Mouse (Mus musculus) neural tube, embryonic 11.5 days (tissue): Measurements from ENCODE around the gene Syndig1. TPM values are rescaled to one million over a fixed set of nuclear protein-coding genes. Genes with fewer than 3 reads are reported as not detected.

Experiments
- ATAC-seq: fragments of 200-750 bp; cut with Nextera tagmentation; 2 replicates; pipeline ENCODE4 v1.8.0; 2017; ENCODE audit warnings: moderate number of reproducible peaks, mild to moderate bottlenecking, moderate TSS enrichment, moderate library complexity; ENCODE audit not compliant: insufficient read depth, low FRiP score, low TSS enrichment
- DNase-seq: peaks from one replicate; pipeline ENCODE4 v3.0.0-alpha.2; 2015; ENCODE audit warnings: low spot score
- H3K27ac ChIP-seq: fragments of 300-500 bp; sonication (generic); 2 replicates; pipeline ENCODE4 v1.5.1; 2014; ENCODE audit warnings: low read depth, mild to moderate bottlenecking, low read length
- H3K27me3 ChIP-seq: fragments of 300-500 bp; sonication (generic); 2 replicates; pipeline ENCODE4 v1.6.1; 2014; ENCODE audit warnings: mild to moderate bottlenecking, low read length, mixed read lengths; ENCODE audit not compliant: control insufficient read depth, insufficient read depth
- H3K36me3 ChIP-seq: fragments of 300-500 bp; sonication (generic); 2 replicates; pipeline ENCODE4 v1.6.1; 2014; ENCODE audit warnings: mild to moderate bottlenecking, low read length, moderate library complexity, mixed read lengths; ENCODE audit not compliant: control insufficient read depth, insufficient read depth
- H3K4me1 ChIP-seq: fragments of 300-500 bp; sonication (generic); 2 replicates; pipeline ENCODE4 v1.6.1; 2014; ENCODE audit warnings: low read length, mixed read lengths; ENCODE audit not compliant: control insufficient read depth, insufficient read depth
- H3K4me2 ChIP-seq: fragments of 300-500 bp; sonication (generic); 2 replicates; pipeline ENCODE4 v1.6.1; 2014; ENCODE audit warnings: low read depth, mild to moderate bottlenecking, moderate library complexity
- H3K4me3 ChIP-seq: fragments of 300-500 bp; sonication (generic); 2 replicates; pipeline ENCODE4 v1.5.1; 2014; ENCODE audit warnings: low read depth, low read length
- H3K9ac ChIP-seq: fragments of 300-500 bp; sonication (generic); 2 replicates; pipeline ENCODE4 v1.6.1; 2014; ENCODE audit warnings: mild to moderate bottlenecking, low read length
- H3K9me3 ChIP-seq: fragments of 300-500 bp; sonication (generic); 2 replicates; pipeline ENCODE4 v1.6.1; 2016; ENCODE audit warnings: low read length; ENCODE audit not compliant: control insufficient read depth
- WGBS: fragments of 180-500 bp; shearing (Covaris S2); extraction: QIAGEN DNeasy Blood & Tissue Kit; methylation state at CpG from one replicate; pipeline ENCODE4 v1.1.7; 2014; 5-methylcytosine and 5-hydroxymethylcytosine counted together
- polyA plus RNA-seq: library from polyadenylated mRNA; unstranded; fragments of >200 nt; fragmentation: Nextera tagmentation; extraction: Ambion mirVana; gene quantifications from 2 replicates; pipeline ENCODE4 v1.2.1, GENCODE M21; 2014

Syndig1 gene
- polyA plus RNA-seq, 1 experiment from 2014 or later = 7.2 TPM

GRCm38 (mm10) chr2:149861002-149861401 is 32.0 kb downstream of the Syndig1 start:
- Histone ChIP-seq H3K9ac (no peak overlapping the region), H3K4me2 (no peak overlapping the region), H3K36me3 (no peaks in the 10 kb centered on the region), H3K4me3 (no peak overlapping the region), H3K27me3 (no peaks in the 10 kb centered on the region), H3K4me1 (no peaks in the 10 kb centered on the region), H3K27ac (no peak overlapping the region), H3K9me3 (no peaks in the 10 kb centered on the region)
- 88% methylated on average over 3 of the region's 3 CpGs for WGBS
- DNase-seq = no peak
- ATAC-seq = no peak

DNA sequence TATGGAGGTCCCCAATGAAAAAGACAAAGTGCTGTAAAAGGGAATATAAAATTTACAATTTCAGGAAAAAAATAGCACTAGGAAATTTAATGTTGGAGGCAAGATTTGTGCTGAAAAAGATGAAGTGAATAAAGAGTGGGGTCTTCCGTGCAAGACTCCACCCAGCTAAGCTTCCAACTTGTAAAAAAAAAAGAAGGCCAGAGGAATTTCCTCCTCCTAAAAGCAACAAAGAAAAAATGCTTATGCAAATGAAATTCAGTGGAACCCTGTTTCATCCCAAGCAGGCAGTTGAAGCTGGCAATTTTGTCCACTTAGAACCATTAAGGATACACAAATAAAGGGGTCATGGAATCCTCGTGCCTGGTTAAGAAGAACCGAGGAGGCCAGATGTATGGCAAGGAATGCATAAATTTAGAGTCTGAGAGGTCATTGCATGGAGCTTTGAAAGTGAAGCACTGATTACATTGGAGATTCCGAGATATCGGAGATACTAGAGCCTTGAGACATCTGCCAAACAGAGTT is 37.0 kb downstream of the Syndig1 start:
- no peak for DNase-seq
- ATAC-seq = no peak
- H3K4me2 ChIP-seq = no peak overlapping the region
- no peaks in the 10 kb centered on the region for H3K27me3 ChIP-seq
- no peaks in the 10 kb centered on the region for H3K4me1 ChIP-seq
- H3K4me3 ChIP-seq = no peak overlapping the region
- no peak overlapping the region for H3K27ac ChIP-seq
- no peak overlapping the region for H3K9ac ChIP-seq
- no peaks in the 10 kb centered on the region for H3K36me3 ChIP-seq
- WGBS = 69% methylated on average over 5 of the region's 5 CpGs
- no peaks in the 10 kb centered on the region for H3K9me3 ChIP-seq

- 84% methylated on average over 2 of the region's 2 CpGs for WGBS
- H3K36me3 ChIP-seq = no peaks in the 10 kb centered on the region
- no peaks in the 10 kb centered on the region for H3K9me3 ChIP-seq
- H3K9ac ChIP-seq = no peak overlapping the region
- no peaks in the 10 kb centered on the region for H3K27me3 ChIP-seq
- H3K4me3 ChIP-seq = no peak overlapping the region
- DNase-seq (no peak), ATAC-seq (no peak)
- H3K4me1 ChIP-seq = no peaks in the 10 kb centered on the region
- no peak overlapping the region for H3K27ac ChIP-seq
- no peak overlapping the region for H3K4me2 ChIP-seq
Measured at GRCm38 (mm10) chr2:149870496-149870895, 41.5 kb downstream of the Syndig1 start.

- no peaks in the 10 kb centered on the region for H3K4me1 ChIP-seq
Measured at GRCm38 (mm10) chr2:149872496-149872895, 43.5 kb downstream of the Syndig1 start.

GRCm38 (mm10) chr2:149873346-149873745 is 44.3 kb downstream of the Syndig1 start:
- no peak overlapping the region for H3K9ac ChIP-seq
- ATAC-seq = no peak
- DNase-seq = no peak
- H3K27me3 ChIP-seq = no peaks in the 10 kb centered on the region
- no peaks in the 10 kb centered on the region for H3K9me3 ChIP-seq
- WGBS = 94% methylated on average over 3 of the region's 3 CpGs
- H3K36me3 ChIP-seq = no peaks in the 10 kb centered on the region
- H3K4me2 ChIP-seq = no peak overlapping the region
- no peaks in the 10 kb centered on the region for H3K4me1 ChIP-seq
- no peak overlapping the region for H3K4me3 ChIP-seq
- no peak overlapping the region for H3K27ac ChIP-seq

More at GRCm38 (mm10) chr2:149872496-149872895, 43.5 kb downstream of the Syndig1 start:
- ATAC-seq (no peak), DNase-seq (no peak)
- Histone ChIP-seq H3K9me3 (no peaks in the 10 kb centered on the region), H3K9ac (no peak overlapping the region), H3K4me2 (no peak overlapping the region), H3K27me3 (no peaks in the 10 kb centered on the region), H3K27ac (no peak overlapping the region), H3K4me3 (no peak overlapping the region), H3K36me3 (no peaks in the 10 kb centered on the region)
- 91% methylated on average over 4 of the region's 4 CpGs for WGBS

DNA sequence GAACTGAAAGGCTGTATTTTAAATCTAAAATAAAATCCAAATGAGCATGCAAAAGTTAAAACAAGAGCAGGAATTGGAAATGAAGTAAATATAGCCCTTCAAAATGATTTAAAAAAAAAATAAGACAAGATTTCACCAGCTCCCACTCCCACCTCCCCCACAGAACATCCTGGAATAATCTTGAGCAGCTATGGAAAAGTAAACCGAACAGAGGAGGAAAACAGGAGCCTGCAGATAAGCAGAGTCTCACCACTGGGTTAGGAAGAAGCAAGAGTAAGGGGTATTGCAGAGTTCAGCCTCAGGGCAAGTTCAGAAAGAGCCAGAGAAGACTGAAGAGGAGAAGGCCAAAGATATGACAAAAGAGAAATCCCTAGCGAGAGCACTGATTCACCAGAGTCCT is 48.9 kb downstream of the Syndig1 start:
- Histone ChIP-seq H3K27ac (no peak overlapping the region), H3K4me2 (no peak overlapping the region), H3K9ac (no peak overlapping the region), H3K27me3 (no peaks in the 10 kb centered on the region), H3K4me1 (no peaks in the 10 kb centered on the region), H3K9me3 (no peaks in the 10 kb centered on the region), H3K36me3 (no peaks in the 10 kb centered on the region), H3K4me3 (no peak overlapping the region)
- DNase-seq = no peak
- ATAC-seq = no peak
- WGBS = 82% methylated on average over 2 of the region's 2 CpGs

DNA sequence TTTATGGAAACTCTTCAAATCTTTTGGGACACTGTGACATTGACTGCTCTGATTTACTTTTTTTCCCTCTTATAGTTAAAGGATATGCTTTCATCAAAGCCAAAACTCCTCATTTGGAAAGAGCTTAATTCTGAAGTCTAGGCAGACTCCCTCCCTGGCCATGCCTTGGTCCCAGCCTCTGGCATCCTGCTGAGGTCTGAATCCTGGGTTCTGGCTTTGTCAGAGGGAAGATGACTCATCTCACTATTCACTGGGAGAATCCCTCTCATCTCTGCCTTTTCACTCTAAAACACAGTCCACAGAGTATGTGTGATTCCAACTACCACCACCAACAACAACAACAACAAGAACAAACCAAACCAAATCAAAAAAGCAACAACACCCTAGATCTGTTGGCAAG is 58.6 kb downstream of the Syndig1 start:
- no peak overlapping the region for H3K4me3 ChIP-seq
- H3K27me3 ChIP-seq = no peaks in the 10 kb centered on the region
- no peak overlapping the region for H3K9ac ChIP-seq
- no peak overlapping the region for H3K4me2 ChIP-seq
- no peaks in the 10 kb centered on the region for H3K4me1 ChIP-seq
- ATAC-seq (no peak), DNase-seq (no peak)
- no peaks in the 10 kb centered on the region for H3K9me3 ChIP-seq
- H3K27ac ChIP-seq = no peak overlapping the region
- no peaks in the 10 kb centered on the region for H3K36me3 ChIP-seq

GRCm38 (mm10) chr2:149891647-149892046 is 62.6 kb downstream of the Syndig1 start:
- Histone ChIP-seq H3K9ac (no peak overlapping the region), H3K4me1 (no peaks in the 10 kb centered on the region), H3K27ac (no peak overlapping the region), H3K36me3 (no peaks in the 10 kb centered on the region), H3K9me3 (no peaks in the 10 kb centered on the region), H3K4me2 (no peak overlapping the region), H3K27me3 (no peaks in the 10 kb centered on the region), H3K4me3 (no peak overlapping the region)
- DNase-seq (no peak), ATAC-seq (no peak)
- WGBS = 75% methylated on average over 2 of the region's 2 CpGs

DNA sequence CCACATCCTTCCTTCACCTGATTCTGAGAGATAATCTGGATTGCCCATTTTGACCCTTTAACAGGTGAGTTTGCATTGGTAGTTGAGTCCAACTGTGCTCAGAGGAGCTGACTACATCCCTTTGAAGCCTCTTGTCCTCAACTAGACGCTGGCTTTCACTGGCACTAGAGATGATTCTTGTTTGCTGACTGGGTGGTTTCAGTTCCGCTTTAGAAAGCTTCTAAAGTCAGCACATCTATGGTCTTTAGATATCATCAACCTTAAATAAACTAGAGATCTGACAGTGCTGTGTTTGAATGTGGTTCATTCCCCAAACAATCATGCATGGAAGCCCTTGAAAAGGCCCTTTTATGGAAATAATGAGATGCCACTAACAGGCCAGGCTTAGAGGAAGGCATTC is 67.3 kb downstream of the Syndig1 start:
- Histone ChIP-seq H3K27ac (no peak overlapping the region), H3K9ac (no peak overlapping the region), H3K36me3 (no peaks in the 10 kb centered on the region), H3K4me1 (no peaks in the 10 kb centered on the region), H3K4me3 (no peak overlapping the region), H3K4me2 (no peak overlapping the region), H3K9me3 (no peaks in the 10 kb centered on the region), H3K27me3 (no peaks in the 10 kb centered on the region)
- WGBS = 90% methylated on average over 2 of the region's 2 CpGs
- no peak for ATAC-seq
- no peak for DNase-seq
